Mouse (Mus musculus): ENCODE results near the gene Ccdc88c. TPM values are rescaled to one million over a fixed set of nuclear protein-coding genes. Genes with fewer than 3 reads are reported as not detected.
A peak's percentile ranks its signal among the peaks of the same experiment; 100 is the strongest.

Ccdc88c gene
- polyA plus RNA-seq, 1 experiment from 2014 or later: 15.3 TPM

DNA sequence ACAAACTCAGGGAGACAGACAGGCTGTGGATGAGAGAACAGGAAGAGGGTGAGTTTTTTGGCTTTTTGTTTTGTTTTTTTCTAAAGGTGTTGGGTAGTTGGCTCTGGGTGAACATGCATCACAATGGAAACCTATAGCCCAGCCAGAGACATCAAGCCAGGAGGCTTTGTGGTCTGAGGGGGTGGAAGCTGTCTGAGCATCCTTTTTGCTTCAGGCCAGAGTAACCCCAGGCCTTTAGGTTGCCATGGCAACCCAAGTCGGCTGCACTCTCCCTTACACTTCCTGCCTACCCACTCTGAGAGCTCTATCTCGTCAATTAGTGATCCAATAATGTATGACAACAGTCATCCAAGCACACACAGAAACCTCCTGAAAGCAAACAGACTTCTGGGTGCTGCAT lies 133.4 kb downstream of the Ccdc88c start:
- DNase-seq: no peak
- Histone ChIP-seq H3K4me1 (ENCODE audit: insufficient read depth) (no peaks in the 10 kb centered on the region), H3K4me2 (no peak overlapping the region), H3K4me3 (ENCODE audit: low read depth, low read length) (no peak overlapping the region), H3K27me3 (ENCODE audit: insufficient read depth, low read length) (peaks cover 38% of the 10 kb centered on the region), H3K9ac (no peak overlapping the region), H3K9me3 (ENCODE audit: low read depth, low read length) (no peaks in the 10 kb centered on the region), H3K36me3 (ENCODE audit: insufficient read depth) (no peaks in the 10 kb centered on the region), H3K27ac (ENCODE audit: low read depth) (no peak overlapping the region)
- TF ChIP-seq CTCF (IDR thresholded peaks at IDR 0.05; ENCODE audit: low read depth): no peak
- no peak for ATAC-seq (ENCODE audit: insufficient read depth)
- 13% methylated on average over 2 of the region's 2 CpGs for WGBS

DNA sequence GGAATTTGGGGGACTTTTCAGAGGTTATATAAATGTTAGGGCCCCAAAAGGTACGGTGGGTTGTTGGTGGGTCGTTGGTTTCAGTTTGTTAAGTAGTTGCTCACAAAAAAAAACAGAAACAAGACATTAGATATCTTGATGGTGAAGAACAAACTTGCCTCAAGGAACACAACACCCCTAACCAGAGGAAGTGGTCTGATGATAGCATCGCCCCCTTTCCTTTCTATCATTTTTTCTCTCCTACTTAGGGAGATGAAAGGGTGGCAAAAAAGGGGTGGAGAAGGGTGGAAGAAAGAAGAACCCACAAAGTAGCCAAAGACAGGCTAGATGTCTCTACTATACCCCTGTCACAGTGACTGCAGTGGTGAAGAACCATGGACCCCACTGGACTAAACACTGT lies 138.3 kb downstream of the Ccdc88c start:
- Histone ChIP-seq H3K9ac (no peak overlapping the region), H3K4me3 (ENCODE audit: low read depth, low read length) (no peak overlapping the region), H3K4me1 (ENCODE audit: insufficient read depth) (no peaks in the 10 kb centered on the region), H3K4me2 (no peak overlapping the region), H3K27me3 (ENCODE audit: insufficient read depth, low read length) (0 out of 2 replicates have a peak, but pooled peaks cover 4% of the 10 kb centered on the region), H3K36me3 (ENCODE audit: insufficient read depth) (no peaks in the 10 kb centered on the region), H3K27ac (ENCODE audit: low read depth) (no peak overlapping the region), H3K9me3 (ENCODE audit: low read depth, low read length) (no peaks in the 10 kb centered on the region)
- ATAC-seq (ENCODE audit: insufficient read depth): no peak
- no peak for TF ChIP-seq CTCF (IDR thresholded peaks at IDR 0.05; ENCODE audit: low read depth)
- no peak for DNase-seq
- 71% methylated on average over 3 of the region's 3 CpGs for WGBS

DNA sequence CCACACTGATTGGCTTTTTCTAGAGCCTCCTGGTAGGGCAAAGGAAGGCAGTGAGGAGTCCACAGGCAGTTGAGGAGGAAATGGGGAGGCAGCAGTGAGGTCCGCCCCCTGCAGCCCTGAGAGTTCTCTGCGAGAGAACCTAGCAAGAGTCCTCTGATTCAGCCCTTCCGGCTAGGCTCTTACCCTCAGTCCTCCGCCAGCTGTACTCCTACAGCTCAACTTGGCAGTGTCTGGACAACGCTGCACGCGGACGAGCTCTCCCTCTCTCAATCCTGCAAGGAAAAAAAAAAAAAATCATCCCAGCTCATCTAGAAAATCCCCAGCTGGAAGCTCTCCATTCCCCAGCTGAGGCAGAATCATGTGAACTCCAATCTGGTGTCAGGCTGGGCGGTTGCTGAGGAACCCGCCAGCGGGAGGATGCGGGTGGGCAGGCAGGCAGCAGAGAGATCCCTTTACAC lies 141.0 kb downstream of the Ccdc88c start:
- H3K4me2 ChIP-seq: no peak overlapping the region; the same call in 1 of the 2 replicates
- no peak overlapping the region for H3K4me3 ChIP-seq (ENCODE audit: low read depth, low read length)
- 0 out of 2 replicates have a peak, but pooled peaks cover 4% of the 10 kb centered on the region for H3K27me3 ChIP-seq (ENCODE audit: insufficient read depth, low read length)
- peak; percentile 91 for ATAC-seq (ENCODE audit: insufficient read depth)
- no peaks in the 10 kb centered on the region for H3K36me3 ChIP-seq (ENCODE audit: insufficient read depth)
- no peak overlapping the region for H3K27ac ChIP-seq (ENCODE audit: low read depth)
- H3K9me3 ChIP-seq (ENCODE audit: low read depth, low read length): no peaks in the 10 kb centered on the region
- TF ChIP-seq CTCF (IDR thresholded peaks at IDR 0.05; ENCODE audit: low read depth): no peak
- no peaks in the 10 kb centered on the region for H3K4me1 ChIP-seq (ENCODE audit: insufficient read depth)
- 30% methylated on average over 12 of the region's 12 CpGs for WGBS
- peak; percentile 81 for DNase-seq
- H3K9ac ChIP-seq: no peak overlapping the region

DNA sequence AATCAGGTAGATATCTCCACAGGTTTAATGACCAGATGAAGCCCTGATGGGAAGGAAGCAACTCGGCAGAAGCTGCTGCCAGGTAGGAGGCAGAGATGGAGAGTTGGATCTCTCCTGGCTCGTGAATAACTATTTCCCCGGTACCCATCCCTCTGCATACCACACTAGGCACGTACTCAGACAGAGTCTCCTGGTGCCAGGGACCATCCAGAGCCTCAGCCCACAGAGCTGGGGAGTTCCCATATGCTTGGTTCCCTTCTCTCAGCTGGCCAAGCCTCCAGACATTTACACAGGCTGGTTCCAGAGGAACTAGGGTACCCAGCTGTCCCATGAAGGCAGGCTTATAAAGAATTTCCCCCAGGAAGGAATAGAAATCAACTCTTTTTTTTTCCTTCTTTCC lies 142.0 kb downstream of the Ccdc88c start:
- H3K4me2 ChIP-seq: no peak overlapping the region
- no peaks in the 10 kb centered on the region for H3K36me3 ChIP-seq (ENCODE audit: insufficient read depth)
- WGBS: 76% methylated on average over 4 of the region's 4 CpGs
- ATAC-seq (ENCODE audit: insufficient read depth) (no peak), DNase-seq (no peak)
- no peak overlapping the region for H3K9ac ChIP-seq
- TF ChIP-seq CTCF (IDR thresholded peaks at IDR 0.05; ENCODE audit: low read depth): no peak
- no peaks in the 10 kb centered on the region for H3K4me1 ChIP-seq (ENCODE audit: insufficient read depth)
- no peaks in the 10 kb centered on the region for H3K9me3 ChIP-seq (ENCODE audit: low read depth, low read length)
- H3K27ac ChIP-seq (ENCODE audit: low read depth): no peak overlapping the region
- H3K27me3 ChIP-seq (ENCODE audit: insufficient read depth, low read length): 0 out of 2 replicates have a peak, but pooled peaks cover 4% of the 10 kb centered on the region
- no peak overlapping the region for H3K4me3 ChIP-seq (ENCODE audit: low read depth, low read length)

DNA sequence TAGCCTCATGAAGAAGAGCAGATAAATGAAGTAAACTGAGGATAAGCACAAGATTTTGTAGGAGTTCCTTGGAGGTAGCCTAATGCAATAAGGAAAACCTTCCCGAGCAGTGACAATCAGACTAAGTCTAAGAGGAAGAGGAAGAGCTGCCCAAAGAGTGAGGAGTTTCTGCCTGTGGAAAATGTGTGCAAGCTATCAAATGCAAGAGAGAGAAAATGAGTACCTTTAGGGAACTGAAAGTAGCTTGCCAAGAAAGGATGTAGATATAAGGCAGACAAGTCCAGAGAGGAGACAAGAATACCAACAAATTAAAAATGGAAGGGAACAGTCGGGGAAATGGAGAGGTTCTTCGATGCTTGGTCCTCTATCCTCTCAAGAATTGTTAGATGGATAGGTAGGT lies 143.3 kb downstream of the Ccdc88c start:
- WGBS: 83% methylated on average over 3 of the region's 3 CpGs
- Histone ChIP-seq H3K27me3 (ENCODE audit: insufficient read depth, low read length) (0 out of 2 replicates have a peak, but pooled peaks cover 4% of the 10 kb centered on the region), H3K9me3 (ENCODE audit: low read depth, low read length) (no peaks in the 10 kb centered on the region), H3K4me2 (no peak overlapping the region), H3K4me1 (ENCODE audit: insufficient read depth) (no peaks in the 10 kb centered on the region), H3K9ac (no peak overlapping the region), H3K27ac (ENCODE audit: low read depth) (no peak overlapping the region), H3K36me3 (ENCODE audit: insufficient read depth) (no peaks in the 10 kb centered on the region), H3K4me3 (ENCODE audit: low read depth, low read length) (no peak overlapping the region)
- no peak for ATAC-seq (ENCODE audit: insufficient read depth)
- TF ChIP-seq CTCF (IDR thresholded peaks at IDR 0.05; ENCODE audit: low read depth): no peak
- no peak for DNase-seq

DNA sequence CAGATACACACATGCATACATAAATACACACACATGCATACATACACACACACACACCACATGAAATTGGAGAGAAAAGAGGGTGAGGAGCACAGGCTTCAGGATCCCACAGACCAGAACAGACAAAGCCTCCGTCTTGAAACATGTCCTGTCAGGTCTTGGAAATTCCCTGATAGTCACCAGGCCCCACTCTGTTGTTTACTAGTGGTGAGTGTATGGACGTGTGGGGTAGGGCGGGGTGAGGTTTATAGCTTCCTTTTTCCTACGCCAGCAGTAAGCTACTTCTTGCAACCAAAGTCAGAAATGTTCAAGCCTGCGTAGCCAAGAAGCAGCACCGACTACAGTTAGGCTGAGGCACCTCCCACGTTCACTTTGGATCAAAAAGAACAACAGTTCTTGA lies 145.7 kb downstream of the Ccdc88c start:
- Histone ChIP-seq H3K4me3 (ENCODE audit: low read depth, low read length) (no peak overlapping the region), H3K36me3 (ENCODE audit: insufficient read depth) (no peaks in the 10 kb centered on the region), H3K4me2 (no peak overlapping the region), H3K4me1 (ENCODE audit: insufficient read depth) (no peaks in the 10 kb centered on the region), H3K27me3 (ENCODE audit: insufficient read depth, low read length) (0 out of 2 replicates have a peak, but pooled peaks cover 4% of the 10 kb centered on the region), H3K9me3 (ENCODE audit: low read depth, low read length) (no peaks in the 10 kb centered on the region), H3K27ac (ENCODE audit: low read depth) (no peak overlapping the region), H3K9ac (no peak overlapping the region)
- TF ChIP-seq CTCF (IDR thresholded peaks at IDR 0.05; ENCODE audit: low read depth): no peak
- no peak for DNase-seq
- ATAC-seq (ENCODE audit: insufficient read depth): no peak
- WGBS: 65% methylated on average over 7 of the region's 7 CpGs

DNA sequence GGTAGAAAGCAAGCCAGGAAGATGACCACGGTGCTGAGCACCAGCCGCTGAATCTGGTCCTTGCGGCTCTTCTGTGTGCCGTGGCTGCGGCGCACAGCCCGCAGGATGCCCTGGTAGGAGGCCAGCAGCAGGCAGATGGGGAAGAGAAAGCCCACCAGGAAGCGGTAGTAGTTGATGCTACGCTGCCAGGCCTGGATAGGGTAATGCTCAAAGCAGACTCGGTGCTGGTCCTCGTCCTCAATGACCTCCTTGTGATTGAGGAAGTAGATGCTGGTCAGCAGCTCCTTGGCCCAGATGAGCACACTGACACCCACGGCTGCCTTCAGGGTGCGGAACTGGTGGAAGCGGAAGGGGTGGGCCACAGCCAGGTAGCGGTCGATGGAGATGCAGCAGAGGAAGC lies 150.3 kb downstream of the Ccdc88c start:
- no peak overlapping the region for H3K4me2 ChIP-seq
- no peaks in the 10 kb centered on the region for H3K4me1 ChIP-seq (ENCODE audit: insufficient read depth)
- TF ChIP-seq CTCF (IDR thresholded peaks at IDR 0.05; ENCODE audit: low read depth): no peak
- ATAC-seq (ENCODE audit: insufficient read depth): no peak
- H3K4me3 ChIP-seq (ENCODE audit: low read depth, low read length): no peak overlapping the region
- no peaks in the 10 kb centered on the region for H3K36me3 ChIP-seq (ENCODE audit: insufficient read depth)
- H3K27ac ChIP-seq (ENCODE audit: low read depth): no peak overlapping the region
- H3K9me3 ChIP-seq (ENCODE audit: low read depth, low read length): no peaks in the 10 kb centered on the region
- H3K27me3 ChIP-seq (ENCODE audit: insufficient read depth, low read length): no peaks in the 10 kb centered on the region
- DNase-seq: no peak
- 91% methylated on average over 16 of the region's 16 CpGs for WGBS
- H3K9ac ChIP-seq: no peak overlapping the region

DNA sequence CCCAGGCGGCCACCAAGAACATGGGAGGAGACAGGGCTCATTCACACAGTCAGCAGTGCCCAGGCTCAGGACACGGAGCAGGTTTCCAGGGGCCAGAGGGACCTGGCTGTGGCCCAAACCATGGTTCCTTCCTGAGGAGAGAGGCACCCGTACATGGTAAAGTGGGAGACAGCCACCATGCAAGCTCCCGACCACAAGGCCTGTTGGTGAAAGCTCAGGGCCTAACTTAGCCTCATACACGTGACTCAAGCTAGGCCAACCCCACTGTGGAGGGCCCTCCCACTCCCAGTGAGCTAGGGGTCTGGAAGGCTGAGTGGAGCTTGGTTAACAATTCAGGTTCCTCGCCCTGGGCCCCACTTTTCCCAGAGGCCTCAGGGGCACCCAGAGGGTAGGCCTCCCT lies 150.9 kb downstream of the Ccdc88c start:
- H3K27me3 ChIP-seq (ENCODE audit: insufficient read depth, low read length): no peaks in the 10 kb centered on the region
- DNase-seq: no peak
- TF ChIP-seq CTCF (IDR thresholded peaks at IDR 0.05; ENCODE audit: low read depth): no peak
- ATAC-seq (ENCODE audit: insufficient read depth): 0 out of 2 replicates have a peak, but pooled peaks have one; percentile 41
- H3K27ac ChIP-seq (ENCODE audit: low read depth): no peak overlapping the region
- H3K9ac ChIP-seq: no peak overlapping the region
- 71% methylated on average over 6 of the region's 6 CpGs for WGBS
- H3K36me3 ChIP-seq (ENCODE audit: insufficient read depth): no peaks in the 10 kb centered on the region
- H3K4me3 ChIP-seq (ENCODE audit: low read depth, low read length): no peak overlapping the region
- H3K4me2 ChIP-seq: no peak overlapping the region
- H3K4me1 ChIP-seq (ENCODE audit: insufficient read depth): no peaks in the 10 kb centered on the region
- no peaks in the 10 kb centered on the region for H3K9me3 ChIP-seq (ENCODE audit: low read depth, low read length)

Measured in lung, embryonic 14.5 days (tissue).